Mouse (Mus musculus) MEL (cell line): ENCODE results near the gene Syt7.

Experiments used
- CTCF ChIP-seq, 3 experiments: IDR thresholded peaks in 2 of 3; conservative IDR thresholded peaks in 1 of 3; 2 replicates each; pipeline ENCODE4 v1.5.1; 2011 to 2012; ENCODE audit warnings: low read length in 3 of 3, low read depth in 2 of 3, mild to moderate bottlenecking in 2 of 3, improper control_type of control experiment in 1 of 3, inconsistent platforms in 1 of 3, mixed read lengths in 1 of 3, moderate library complexity in 1 of 3; ENCODE audit not compliant: control insufficient read depth in 1 of 3, insufficient read depth in 1 of 3, poor library complexity in 1 of 3, severe bottlenecking in 1 of 3
- ELF1 ChIP-seq: IDR thresholded peaks from 2 replicates; pipeline ENCODE4 v1.6.1; 2014; ENCODE audit warnings: low read depth, mild to moderate bottlenecking, inconsistent platforms, low read length, improper control_type of control experiment, moderate library complexity
- GATA1 ChIP-seq: IDR thresholded peaks from 2 replicates; pipeline ENCODE4 v1.6.1; 2011; ENCODE audit warnings: low read depth, low read length, improper control_type of control experiment
- NELFE ChIP-seq: IDR thresholded peaks from 2 replicates; pipeline ENCODE4 v1.6.1; 2011; ENCODE audit warnings: low read depth, low read length, improper control_type of control experiment
- POLR2A ChIP-seq, 2 experiments: IDR thresholded peaks; 2 replicates each; pipeline ENCODE4 v1.6.1; 2011 to 2012; ENCODE audit warnings: low read length in 2 of 2, mild to moderate bottlenecking in 2 of 2, control low read depth in 1 of 2, improper control_type of control experiment in 1 of 2, low read depth in 1 of 2, moderate library complexity in 1 of 2; ENCODE audit not compliant: control insufficient read depth in 1 of 2, insufficient read depth in 1 of 2, poor library complexity in 1 of 2
- RCOR1 ChIP-seq: IDR thresholded peaks from 2 replicates; pipeline ENCODE4 v1.6.1; 2012; ENCODE audit warnings: low read depth, mild to moderate bottlenecking, inconsistent platforms, low read length, improper control_type of control experiment
- TBP ChIP-seq: IDR thresholded peaks from 2 replicates; pipeline ENCODE4 v1.8.0; 2011; ENCODE audit warnings: low read depth, low read length, improper control_type of control experiment
- USF1 ChIP-seq: IDR thresholded peaks from 2 replicates; pipeline ENCODE4 v1.6.1; 2014; ENCODE audit warnings: low read depth, mild to moderate bottlenecking, inconsistent platforms, low read length, improper control_type of control experiment, moderate library complexity

GRCm38 (mm10) chr19:10436726-10437125 is 47.8 kb downstream of the Syt7 start:
- TF ChIP-seq RCOR1: no peak
- no peak for TF ChIP-seq TBP
- no peak for TF ChIP-seq POLR2A (IDR thresholded peaks at IDR 0.05; ENCODE audit: control insufficient read depth in 1 of 2, insufficient read depth in 1 of 2, low read depth in 1 of 2, low read length in 2 of 2, poor library complexity in 1 of 2)
- no peak for TF ChIP-seq ELF1
- no peak for TF ChIP-seq CTCF (IDR thresholded peaks at IDR 0.05 in 2 of 3, conservative IDR thresholded peaks at IDR 0.05 in 1 of 3; ENCODE audit: control insufficient read depth in 1 of 3, insufficient read depth in 1 of 3, low read depth in 2 of 3, low read length in 3 of 3, poor library complexity in 1 of 3, severe bottlenecking in 1 of 3)
- no peak for TF ChIP-seq GATA1
- no peak for TF ChIP-seq USF1
- no peak for TF ChIP-seq NELFE
